Mouse (Mus musculus) kidney, postnatal 25 days (tissue): Measurements from ENCODE around the gene 4931409K22Rik.

Experiments used
- DNase-seq, 2 experiments: peaks; one replicate each; pipeline ENCODE4 v3.0.0; 2021; ENCODE audit warnings: mixed read lengths in 2 of 2

Gene 4931409K22Rik

GRCm38 (mm10) chr5:24539571-24540296, 16.9 kb downstream of the 4931409K22Rik start:
- no peak for DNase-seq

- DNase-seq = no peak
Measured at GRCm38 (mm10) chr5:24537618-24538017, 19.0 kb downstream of the 4931409K22Rik start.

GRCm38 (mm10) chr5:24536511-24536910, 20.1 kb downstream of the 4931409K22Rik start:
- DNase-seq = no peak

- DNase-seq = no peak
Measured at GRCm38 (mm10) chr5:24535731-24536130, 20.9 kb downstream of the 4931409K22Rik start.

GRCm38 (mm10) chr5:24534292-24534691, 22.3 kb downstream of the 4931409K22Rik start:
- DNase-seq = peak in 1 of 2 experiments; percentile 22

GRCm38 (mm10) chr5:24533391-24533790, 23.2 kb downstream of the 4931409K22Rik start:
- no peak for DNase-seq

- DNase-seq = peak; percentile 89 to 95
Measured at GRCm38 (mm10) chr5:24530042-24530689, 26.4 kb downstream of the 4931409K22Rik start.

- DNase-seq = no peak
Measured at GRCm38 (mm10) chr5:24527780-24528179, 28.8 kb downstream of the 4931409K22Rik start.

- DNase-seq = no peak
Measured at GRCm38 (mm10) chr5:24526889-24527230, 29.7 kb downstream of the 4931409K22Rik start, which contains the start of gene Gbx1. TSS of gene Gbx1 (minus strand) at chr5:24527202.

GRCm38 (mm10) chr5:24526190-24526888, 30.3 kb downstream of the 4931409K22Rik start:
- no peak for DNase-seq

GRCm38 (mm10) chr5:24525360-24526189, 31.0 kb downstream of the 4931409K22Rik start:
- no peak for DNase-seq

- DNase-seq = no peak
Measured at GRCm38 (mm10) chr5:24524522-24524921, 32.1 kb downstream of the 4931409K22Rik start.

- no peak for DNase-seq
Measured at GRCm38 (mm10) chr5:24523806-24524205, 32.8 kb downstream of the 4931409K22Rik start.

- no peak for DNase-seq
Measured at GRCm38 (mm10) chr5:24521366-24521765, 35.2 kb downstream of the 4931409K22Rik start.

- DNase-seq = peak; percentile 45 to 78
Measured at GRCm38 (mm10) chr5:24512271-24512670, 44.3 kb downstream of the 4931409K22Rik start.

- DNase-seq = peak; percentile 56 to 71
Measured at GRCm38 (mm10) chr5:24510635-24511034, 46.0 kb downstream of the 4931409K22Rik start.

GRCm38 (mm10) chr5:24508406-24508805, 48.2 kb downstream of the 4931409K22Rik start:
- no peak for DNase-seq

GRCm38 (mm10) chr5:24505513-24505912, 51.1 kb downstream of the 4931409K22Rik start:
- DNase-seq = no peak

- peak; percentile 56 to 71 for DNase-seq
Measured at GRCm38 (mm10) chr5:24502786-24503185, 53.8 kb downstream of the 4931409K22Rik start.

GRCm38 (mm10) chr5:24500851-24501250, 55.8 kb downstream of the 4931409K22Rik start:
- DNase-seq = peak in 1 of 2 experiments; percentile 40

GRCm38 (mm10) chr5:24499113-24499512, 57.5 kb downstream of the 4931409K22Rik start:
- DNase-seq = no peak

- no peak for DNase-seq
Measured at GRCm38 (mm10) chr5:24497526-24497925, 59.1 kb downstream of the 4931409K22Rik start.

GRCm38 (mm10) chr5:24496756-24497155, 59.9 kb downstream of the 4931409K22Rik start:
- DNase-seq = no peak
